Mouse (Mus musculus) liver, embryonic 16.5 days (tissue): ENCODE data around the gene Kdm5b. TPM values are rescaled to one million over a fixed set of nuclear protein-coding genes. Genes with fewer than 3 reads are reported as not detected.

ENCODE experiments used
- ATAC-seq: fragments of 200-750 bp; cut with Nextera tagmentation; 2 replicates; pipeline ENCODE4 v1.8.0; 2017; ENCODE audit warnings: low read depth, mild to moderate bottlenecking, moderate number of reproducible peaks, moderate library complexity
- H3K27ac ChIP-seq: fragments of 300-500 bp; sonication (generic); 2 replicates; pipeline ENCODE4 v1.5.1; 2014; ENCODE audit warnings: mild to moderate bottlenecking, low read length
- H3K27me3 ChIP-seq: fragments of 300-500 bp; sonication (generic); 2 replicates; pipeline ENCODE4 v1.6.1; 2014; ENCODE audit warnings: low read depth, low read length, mixed read lengths; ENCODE audit not compliant: control insufficient read depth, insufficient read depth
- H3K36me3 ChIP-seq: fragments of 300-500 bp; sonication (generic); 2 replicates; pipeline ENCODE4 v1.6.1; 2014; ENCODE audit warnings: mild to moderate bottlenecking; ENCODE audit not compliant: control insufficient read depth, insufficient read depth
- H3K4me1 ChIP-seq: fragments of 300-500 bp; sonication (generic); 2 replicates; pipeline ENCODE4 v1.6.1; 2014; ENCODE audit warnings: low read depth, low read length, mixed read lengths; ENCODE audit not compliant: control insufficient read depth
- H3K4me2 ChIP-seq: fragments of 300-500 bp; sonication (generic); 2 replicates; pipeline ENCODE4 v1.6.1; 2014; ENCODE audit warnings: low read depth, low read length, mixed read lengths
- H3K4me3 ChIP-seq: fragments of 300-500 bp; sonication (generic); 2 replicates; pipeline ENCODE4 v1.5.1; 2014; ENCODE audit warnings: low read depth, mild to moderate bottlenecking, low read length
- H3K9ac ChIP-seq: fragments of 300-500 bp; sonication (generic); 2 replicates; pipeline ENCODE4 v1.6.1; 2014; ENCODE audit warnings: low read depth, low read length
- H3K9me3 ChIP-seq: fragments of 300-500 bp; sonication (generic); replicated peaks from 2 replicates; pipeline ENCODE4 v1.6.1; 2016; ENCODE audit warnings: low read length; ENCODE audit not compliant: control insufficient read depth
- WGBS: fragments of 180-500 bp; shearing (Covaris S2); extraction: QIAGEN DNeasy Blood & Tissue Kit; methylation state at CpG from one replicate; pipeline ENCODE4 v1.1.7; 2014; ENCODE audit not compliant: insufficient replicate concordance; 5-methylcytosine and 5-hydroxymethylcytosine counted together
- polyA plus RNA-seq: library from polyadenylated mRNA; unstranded; fragments of >200 nt; fragmentation: Nextera tagmentation; extraction: Ambion mirVana; gene quantifications from 2 replicates; pipeline ENCODE4 v1.2.1, GENCODE M21; 2015

The Kdm5b gene
- polyA plus RNA-seq, 1 experiment from 2014 or later: 5.6 TPM

- 61% methylated on average over 6 of the region's 6 CpGs for WGBS
- no peaks in the 10 kb centered on the region for H3K9me3 ChIP-seq
- no peak overlapping the region for H3K4me3 ChIP-seq
- H3K36me3 ChIP-seq: no peaks in the 10 kb centered on the region
- no peak overlapping the region for H3K9ac ChIP-seq
- peaks cover 61% of the 10 kb centered on the region for H3K27me3 ChIP-seq
- no peaks in the 10 kb centered on the region for H3K4me1 ChIP-seq
- no peak overlapping the region for H3K27ac ChIP-seq
- ATAC-seq: no peak
- H3K4me2 ChIP-seq: no peak overlapping the region
Observed at GRCm38 (mm10) chr1:134643702-134644101, 83.7 kb downstream of the Kdm5b start.

GRCm38 (mm10) chr1:134645408-134646200 lies 85.6 kb downstream of the Kdm5b start:
- Histone ChIP-seq H3K27me3 (peaks cover 68% of the 10 kb centered on the region), H3K27ac (no peak overlapping the region), H3K4me2 (no peak overlapping the region), H3K4me1 (no peaks in the 10 kb centered on the region), H3K4me3 (no peak overlapping the region; the same call in 1 of the 2 replicates), H3K36me3 (no peaks in the 10 kb centered on the region), H3K9ac (no peak overlapping the region), H3K9me3 (no peaks in the 10 kb centered on the region)
- WGBS: 13% methylated on average over 16 of the region's 16 CpGs
- ATAC-seq: no peak

GRCm38 (mm10) chr1:134646261-134646962 lies 86.4 kb downstream of the Kdm5b start, which contains the start of gene Syt2:
Gene Syt2 (plus strand): TSS chr1:134646677.
- Histone ChIP-seq H3K4me2 (peak within 1 kb of the TSS; percentile 62), H3K9ac (no peak within 1 kb of the TSS), H3K4me1 (no peaks in the 10 kb centered on the region), H3K36me3 (no peaks in the 10 kb centered on the region), H3K27ac (no peak within 1 kb of the TSS), H3K4me3 (peak within 1 kb of the TSS; percentile 45), H3K9me3 (no peaks in the 10 kb centered on the region), H3K27me3 (peaks cover 68% of the 10 kb centered on the region)
- ATAC-seq: 0 out of 2 replicates have a peak, but pooled peaks have one; percentile 9
- 1% methylated on average over 53 of the region's 63 CpGs for WGBS

GRCm38 (mm10) chr1:134646963-134647282 lies 87.0 kb downstream of the Kdm5b start:
- Histone ChIP-seq H3K27ac (no peak overlapping the region), H3K4me2 (peak overlapping the region; percentile 62), H3K36me3 (no peaks in the 10 kb centered on the region), H3K9ac (no peak overlapping the region), H3K27me3 (peaks cover 66% of the 10 kb centered on the region), H3K4me3 (peak overlapping the region; percentile 45), H3K4me1 (no peaks in the 10 kb centered on the region; the same call in 1 of the 2 replicates), H3K9me3 (no peaks in the 10 kb centered on the region)
- WGBS: under 1% methylated on average over 28 of the region's 28 CpGs
- no peak for ATAC-seq

GRCm38 (mm10) chr1:134647591-134647990 lies 87.6 kb downstream of the Kdm5b start:
- no peaks in the 10 kb centered on the region for H3K36me3 ChIP-seq
- H3K27me3 ChIP-seq: peaks cover 64% of the 10 kb centered on the region
- H3K9me3 ChIP-seq: no peaks in the 10 kb centered on the region
- H3K4me1 ChIP-seq: no peaks in the 10 kb centered on the region; the same call in 1 of the 2 replicates
- H3K27ac ChIP-seq: no peak overlapping the region
- no peak for ATAC-seq
- H3K9ac ChIP-seq: no peak overlapping the region
- no peak overlapping the region for H3K4me3 ChIP-seq
- no peak overlapping the region for H3K4me2 ChIP-seq
- 30% methylated on average over 7 of the region's 7 CpGs for WGBS

- Histone ChIP-seq H3K4me1 (no peaks in the 10 kb centered on the region; the same call in 1 of the 2 replicates), H3K9me3 (no peaks in the 10 kb centered on the region), H3K27me3 (peaks cover 36% of the 10 kb centered on the region), H3K4me2 (no peak overlapping the region), H3K36me3 (no peaks in the 10 kb centered on the region), H3K9ac (no peak overlapping the region), H3K4me3 (no peak overlapping the region), H3K27ac (no peak overlapping the region)
- 69% methylated on average over 5 of the region's 5 CpGs for WGBS
- ATAC-seq: no peak
Observed at GRCm38 (mm10) chr1:134650816-134651215, 90.8 kb downstream of the Kdm5b start.

- no peak overlapping the region for H3K9ac ChIP-seq
- no peak for ATAC-seq
- H3K36me3 ChIP-seq: no peaks in the 10 kb centered on the region
- H3K27ac ChIP-seq: no peak overlapping the region
- peaks cover 30% of the 10 kb centered on the region for H3K27me3 ChIP-seq
- no peak overlapping the region for H3K4me2 ChIP-seq
- no peak overlapping the region for H3K4me3 ChIP-seq
- H3K4me1 ChIP-seq: no peaks in the 10 kb centered on the region; the same call in 1 of the 2 replicates
- WGBS: 40% methylated on average over 13 of the region's 13 CpGs
- no peaks in the 10 kb centered on the region for H3K9me3 ChIP-seq
Observed at GRCm38 (mm10) chr1:134651268-134651850, 91.4 kb downstream of the Kdm5b start.

- Histone ChIP-seq H3K4me3 (no peak overlapping the region), H3K27me3 (peaks cover 25% of the 10 kb centered on the region), H3K9ac (no peak overlapping the region), H3K27ac (no peak overlapping the region), H3K9me3 (no peaks in the 10 kb centered on the region), H3K4me2 (no peak overlapping the region), H3K4me1 (no peaks in the 10 kb centered on the region; the same call in 1 of the 2 replicates), H3K36me3 (no peaks in the 10 kb centered on the region)
- ATAC-seq: no peak
- WGBS: 30% methylated on average over 4 of the region's 4 CpGs
Observed at GRCm38 (mm10) chr1:134651851-134652398, 92.0 kb downstream of the Kdm5b start.
